20 mouse cellular contexts compared by ENCODE assay signal in genomic region chr10:8415474-8415873, GRCm38 (mm10).
"Had no signal": no experiment of that assay in that cellular context is flagged by ENCODE, and none has a peak within 500 bp of the region (broad histone marks: within the 10 kb centered on the region; RNA-seq: fewer than 3 reads in every experiment).

No protein-coding gene starts in this region.

- H3K4me3 ChIP-seq: kidney, embryonic 15.5 days; limb, embryonic 12.5 days; limb, embryonic 15.5 days; neural tube, embryonic 13.5 days had no signal

- H3K4me2 ChIP-seq: kidney, embryonic 15.5 days; limb, embryonic 12.5 days; limb, embryonic 15.5 days; liver, embryonic 11.5 days; lung, embryonic 14.5 days; midbrain, embryonic 11.5 days; neural tube, embryonic 13.5 days had no signal

- ATAC-seq: intestine, postnatal 0 days; liver, postnatal 0 days; lung, postnatal 0 days had no signal

- H3K27me3 ChIP-seq: kidney, embryonic 15.5 days; limb, embryonic 12.5 days; limb, embryonic 15.5 days; neural tube, embryonic 13.5 days had no signal

- H3K4me1 ChIP-seq: kidney, embryonic 15.5 days; limb, embryonic 12.5 days had no signal

- H3K27ac ChIP-seq: kidney, embryonic 15.5 days; limb, embryonic 12.5 days; limb, embryonic 15.5 days; liver, embryonic 14.5 days; neural tube, embryonic 13.5 days had no signal

- DNase-seq: kidney, adult 8-10 months; kidney, postnatal 14 days; kidney, postnatal 4 days; left cerebral cortex, postnatal 4 days; liver, postnatal 0 days; lung, embryonic 14.5 days; midbrain, embryonic 14.5 days; retina, postnatal 1 day; right cerebral cortex, postnatal 25 days; thymus, adult 18-20 months; thymus, postnatal 36 days had no signal

- H3K36me3 ChIP-seq: kidney, embryonic 15.5 days; limb, embryonic 12.5 days; limb, embryonic 15.5 days; neural tube, embryonic 13.5 days had no signal
